Mouse (Mus musculus) brain, adult 2 months (tissue): Measurements from ENCODE around the gene Ttc39d.
"Not testable (repeated sequence)": the region's sequence is repeated elsewhere in the genome, so short reads cannot be mapped to it uniquely, and the experiment has no call there.

ENCODE experiments used
- DNase-seq: peaks from one replicate; pipeline ENCODE4 v3.0.0; 2011; ENCODE audit warnings: low read depth, low spot score

Ttc39d gene

DNA sequence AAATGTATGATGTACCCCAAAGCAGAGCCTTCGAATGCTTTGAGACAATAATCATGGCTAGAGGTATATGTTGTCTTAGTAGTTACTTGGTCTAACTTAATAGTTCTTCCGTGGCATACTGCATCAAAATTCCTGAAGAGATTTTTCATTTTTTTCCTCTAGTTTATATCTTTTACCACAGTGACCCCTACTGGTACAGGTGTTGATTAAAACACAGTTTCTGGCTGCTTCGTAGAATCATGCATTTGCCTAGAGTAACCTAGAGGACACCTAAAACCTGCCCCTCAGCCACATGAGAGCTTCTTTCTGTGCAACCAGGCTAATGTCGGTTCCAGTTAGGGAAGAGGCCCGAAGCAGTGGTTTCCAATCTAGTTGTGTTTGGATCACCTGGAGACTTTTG lies 14.2 kb upstream of the Ttc39d start:
- DNase-seq: peak; percentile 49

DNA sequence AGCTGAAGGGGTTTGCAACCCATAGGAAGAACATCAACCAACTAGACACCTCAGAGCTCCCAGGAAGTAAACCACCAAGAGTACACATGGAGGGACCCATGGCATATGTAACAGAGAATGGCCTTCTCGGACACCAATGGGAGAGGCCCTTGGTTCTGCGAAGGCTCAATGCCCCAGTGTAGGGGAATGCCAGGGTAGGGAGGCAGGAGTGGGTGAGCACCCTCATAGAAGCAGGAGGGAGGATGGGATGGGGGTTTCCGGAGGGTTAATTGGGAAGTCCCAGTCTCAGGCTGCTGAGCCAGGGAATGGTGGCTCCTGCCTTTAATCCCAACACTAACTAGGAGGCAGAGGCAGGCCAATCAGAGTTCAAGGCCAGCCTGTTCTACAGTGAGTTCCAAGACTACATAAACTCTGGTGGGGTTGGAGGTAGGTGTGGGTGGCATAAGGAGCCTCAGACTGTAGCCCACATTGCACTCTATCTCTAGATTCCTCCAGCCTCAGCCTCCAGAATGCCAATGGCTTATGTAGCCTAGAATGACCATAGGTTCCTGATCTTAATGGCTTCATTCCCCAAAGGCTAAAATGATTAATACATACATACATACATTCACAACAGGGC lies 8.0 kb upstream of the Ttc39d start:
- DNase-seq: no peak

- no peak for DNase-seq
These were observed 1.6 kb upstream of the Ttc39d start for GRCm38 (mm10) chr17:80205657-80206056.

GRCm38 (mm10) chr17:80206301-80206670 lies 974 bp upstream of the Ttc39d start:
- peak; percentile 67 for DNase-seq

DNA sequence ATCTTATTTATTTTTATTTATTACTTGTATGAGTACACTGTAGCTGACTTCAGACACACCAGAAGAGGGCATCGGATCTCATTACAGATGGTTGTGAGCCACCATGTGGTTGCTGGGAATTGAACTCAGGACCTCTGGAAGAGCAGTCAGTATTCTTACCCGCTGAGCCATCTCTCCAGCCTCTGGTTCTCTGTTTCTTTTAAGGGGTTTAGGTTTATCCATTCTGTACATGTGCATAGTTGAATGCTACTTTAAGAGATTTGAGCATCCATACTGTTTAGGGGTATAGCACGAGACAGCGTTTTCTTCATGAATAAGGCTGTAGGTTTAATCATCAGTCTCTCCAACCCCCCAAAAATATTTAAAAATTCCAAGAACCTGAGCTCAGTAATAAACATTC lies 6.7 kb downstream of the Ttc39d start:
- DNase-seq: not testable (repeated sequence)

DNA sequence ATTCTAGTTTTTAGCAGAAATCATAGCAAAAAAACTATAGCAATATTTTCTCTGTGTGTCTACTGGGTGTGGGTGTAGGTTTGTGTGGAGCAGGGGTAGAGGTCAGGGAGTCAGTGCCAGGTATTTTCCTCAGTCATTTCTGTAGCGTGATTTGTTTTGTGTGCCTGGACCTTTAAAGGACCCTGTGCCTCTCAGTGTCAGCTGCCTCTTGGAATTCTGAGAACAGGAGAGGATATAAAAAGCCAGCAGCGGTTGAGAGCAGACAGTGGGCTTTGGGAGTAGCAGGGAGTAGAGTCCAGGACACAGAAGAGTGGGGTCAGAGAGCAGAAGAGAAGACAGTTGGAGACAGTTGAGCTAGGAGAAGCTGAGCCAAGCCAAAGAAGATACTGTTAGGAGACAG lies 12.9 kb downstream of the Ttc39d start:
- no peak for DNase-seq

GRCm38 (mm10) chr17:80221202-80221601 lies 13.9 kb downstream of the Ttc39d start:
- DNase-seq: no peak

GRCm38 (mm10) chr17:80221890-80222628 lies 14.8 kb downstream of the Ttc39d start:
- no peak for DNase-seq

DNA sequence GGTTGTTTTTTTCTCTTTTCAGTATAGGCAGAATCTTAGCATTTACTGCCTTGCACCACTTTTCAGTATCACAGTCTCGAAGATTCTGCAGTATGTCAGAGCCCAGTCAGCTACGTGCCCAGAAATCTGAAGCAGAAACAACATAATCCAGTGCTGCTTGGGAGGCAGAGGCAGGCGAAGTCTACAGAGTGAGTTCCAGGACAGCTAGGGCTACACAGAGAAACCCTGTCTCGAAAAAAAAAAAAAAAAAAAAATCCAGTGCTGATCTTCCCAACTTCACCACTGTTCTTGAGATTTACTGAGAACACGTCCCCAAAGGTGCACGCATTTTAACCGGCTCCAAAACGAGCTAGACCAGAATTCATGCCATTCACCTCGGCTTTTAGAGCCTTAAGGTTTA lies 16.6 kb downstream of the Ttc39d start:
- no peak for DNase-seq

DNA sequence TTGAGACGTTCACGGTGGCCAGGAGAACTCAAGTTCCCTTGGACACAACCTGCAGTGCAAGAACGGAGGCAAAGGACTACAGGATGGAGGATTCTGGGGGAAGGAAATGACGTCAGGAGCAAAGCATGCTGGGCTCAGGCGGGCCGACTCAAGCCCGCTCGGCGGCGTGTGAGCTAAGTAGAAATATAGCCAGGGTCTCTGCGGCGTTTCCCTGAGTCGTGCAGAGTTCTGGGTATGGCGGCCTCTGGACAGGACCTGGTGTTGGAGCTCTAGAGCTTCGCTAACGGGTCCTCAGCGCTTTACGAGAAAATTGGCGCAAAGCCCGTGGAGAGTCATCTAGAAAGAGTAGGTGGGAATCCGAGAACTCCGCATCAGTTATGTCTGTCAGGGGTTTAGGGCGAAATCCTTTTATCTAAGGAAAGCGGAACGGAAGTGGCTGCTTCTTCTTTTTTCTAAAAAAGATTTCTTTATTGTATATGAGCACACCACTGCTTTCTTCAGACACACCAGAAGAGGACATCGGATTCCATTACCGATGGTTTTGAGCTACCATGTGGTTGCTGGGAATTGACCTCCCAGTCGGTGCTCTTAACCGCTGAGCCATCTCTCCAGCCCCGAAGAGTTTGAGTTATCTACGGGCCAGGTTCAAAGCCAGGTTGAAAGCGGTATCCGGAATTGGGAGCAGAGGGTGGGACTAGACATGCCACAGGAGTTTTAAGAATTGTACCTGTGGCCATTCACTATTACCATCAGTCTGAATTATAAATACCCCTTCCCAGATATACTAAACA lies 17.3 kb downstream of the Ttc39d start, which contains the start of gene Gemin6:
Gene Gemin6 (plus strand): TSS at position 116 of the 791 bp plus-strand sequence.
- DNase-seq: peak; percentile 98

DNA sequence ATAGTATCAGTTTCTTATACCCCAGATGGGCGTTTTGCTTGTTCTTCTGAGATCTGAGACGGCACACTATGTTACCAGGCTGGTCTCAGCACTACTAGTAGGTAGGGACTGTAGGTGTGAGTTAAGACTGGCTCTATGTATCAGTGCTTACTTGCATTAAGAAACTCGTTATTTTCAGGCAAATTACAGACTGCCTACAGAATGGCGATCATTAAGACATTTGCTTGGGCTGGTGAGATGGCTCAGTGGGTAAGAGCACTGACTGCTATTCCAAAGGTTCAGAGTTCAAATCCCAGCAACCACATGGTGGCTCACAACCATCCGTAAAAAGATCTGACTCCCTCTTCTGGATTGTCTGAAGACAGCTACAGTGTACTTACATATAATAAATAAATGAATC lies 17.9 kb downstream of the Ttc39d start:
- DNase-seq: not testable (repeated sequence)

- DNase-seq: no peak
These were observed 22.1 kb downstream of the Ttc39d start for GRCm38 (mm10) chr17:80229396-80229795.

DNA sequence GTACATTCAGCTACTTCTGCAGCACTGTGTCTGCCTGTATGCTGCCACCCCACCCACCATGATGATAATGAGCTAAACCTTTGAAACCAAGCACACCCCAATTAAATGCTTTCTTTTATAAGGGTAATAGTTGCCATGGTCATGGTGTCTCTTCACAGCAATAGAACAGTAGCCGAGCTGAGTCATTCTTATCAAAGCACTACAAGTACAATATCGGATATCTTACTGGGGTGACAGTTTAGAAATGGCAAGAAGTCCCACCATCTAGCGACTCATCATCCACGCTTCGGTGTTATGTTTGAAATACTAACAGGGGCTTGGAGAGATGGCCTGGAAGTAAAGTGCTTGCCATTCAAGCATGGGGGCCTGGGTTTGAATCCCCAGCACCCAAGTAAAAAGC lies 26.6 kb downstream of the Ttc39d start:
- DNase-seq: no peak

DNA sequence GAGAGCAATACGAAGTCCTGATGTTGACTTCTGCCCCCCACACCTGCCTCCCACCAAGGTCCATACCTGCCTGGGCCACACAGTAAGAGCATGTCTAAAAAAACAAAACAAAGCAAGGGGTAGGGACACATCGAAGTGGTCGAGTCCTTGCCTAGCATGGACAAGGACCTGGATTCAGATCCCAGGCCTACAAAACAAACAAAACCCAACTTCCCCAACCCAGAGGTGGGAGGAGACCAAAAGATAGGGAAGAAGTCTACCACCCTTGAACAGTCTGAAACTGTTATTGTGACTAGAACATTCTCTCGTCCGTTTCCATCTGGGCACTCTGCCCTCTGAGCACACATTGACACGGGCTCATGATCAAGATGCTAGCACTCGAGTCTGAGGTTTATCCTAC lies 27.1 kb downstream of the Ttc39d start:
- DNase-seq: no peak

GRCm38 (mm10) chr17:80235477-80235876 lies 28.2 kb downstream of the Ttc39d start:
- DNase-seq: peak; percentile 40

DNA sequence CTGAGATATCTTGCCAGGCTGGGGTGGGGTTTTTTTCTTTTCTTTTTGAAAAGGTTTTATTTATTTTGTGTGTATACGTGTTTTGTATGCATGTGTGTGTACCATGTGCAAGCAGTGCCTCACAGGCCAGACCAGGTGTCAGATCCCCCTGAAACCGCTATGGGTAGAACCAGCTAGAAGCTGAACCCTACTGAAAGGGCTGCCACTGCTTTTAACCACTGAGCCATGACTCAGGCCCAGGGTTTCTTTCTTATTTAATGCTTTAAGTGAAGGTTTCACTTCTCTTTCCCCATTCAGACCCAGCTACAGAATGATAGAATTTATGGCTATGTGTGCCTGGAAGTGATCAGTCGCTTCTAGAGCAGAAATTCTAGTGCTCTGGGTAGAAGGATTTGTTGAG lies 29.5 kb downstream of the Ttc39d start:
- no peak for DNase-seq

GRCm38 (mm10) chr17:80237475-80237874 lies 30.2 kb downstream of the Ttc39d start:
- DNase-seq: no peak

DNA sequence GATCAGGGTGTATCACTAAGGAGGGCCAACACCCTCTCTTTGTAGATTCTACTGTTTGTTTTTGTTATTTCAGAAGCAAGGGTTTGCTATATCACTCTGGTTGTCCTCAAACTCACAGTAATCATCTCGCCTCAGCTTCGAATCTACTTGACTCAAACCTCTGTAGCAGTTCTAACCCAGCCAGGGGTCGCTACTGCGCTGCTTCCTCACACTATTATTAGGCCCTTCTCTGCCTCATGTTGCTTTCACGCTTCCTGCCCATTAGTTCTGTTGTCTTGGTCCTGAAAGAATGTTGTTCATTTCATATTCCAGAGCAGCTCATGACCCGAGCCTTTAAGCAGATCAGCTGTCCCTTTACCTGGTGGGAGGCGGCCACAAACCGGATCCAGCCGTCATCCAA lies 34.3 kb downstream of the Ttc39d start:
- no peak for DNase-seq

GRCm38 (mm10) chr17:80243116-80243515 lies 35.9 kb downstream of the Ttc39d start:
- DNase-seq: no peak

- no peak for DNase-seq
These were observed 45.7 kb downstream of the Ttc39d start for GRCm38 (mm10) chr17:80252757-80253525.

DNA sequence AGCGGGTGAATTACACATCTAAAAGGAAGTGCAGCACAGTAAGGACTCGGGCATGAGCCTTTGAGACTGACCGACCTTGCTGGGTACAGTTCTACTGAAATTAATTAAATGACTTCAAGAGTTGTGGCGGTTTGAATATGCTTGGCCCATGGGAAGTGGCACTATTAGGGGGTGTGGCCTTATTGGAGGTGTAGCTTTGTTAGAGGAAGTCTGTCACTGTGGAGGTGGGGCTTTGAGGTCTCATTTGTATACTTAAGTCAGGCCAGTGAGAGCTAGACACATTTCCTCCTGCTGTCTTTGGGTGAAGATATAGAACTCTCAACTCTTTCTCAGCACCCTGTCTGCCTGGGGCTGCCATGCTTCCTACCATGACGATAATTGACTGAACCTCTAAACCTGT lies 47.2 kb downstream of the Ttc39d start:
- DNase-seq: no peak

- DNase-seq: peak; percentile 29
These were observed 47.9 kb downstream of the Ttc39d start for GRCm38 (mm10) chr17:80255208-80255607.
